Mouse (Mus musculus) embryo, embryonic 10.5 days (tissue): ENCODE measurements around the gene Tmem116.
A peak's percentile ranks its signal among the peaks of the same experiment; 100 is the strongest.
"Not testable (repeated sequence)": the region's sequence is repeated elsewhere in the genome, so short reads cannot be mapped to it uniquely, and the experiment has no call there.

Experiments used
- DNase-seq: peaks from one replicate; pipeline ENCODE4 v3.0.0-alpha.2; 2015; ENCODE audit warnings: low spot score

The Tmem116 gene

DNA sequence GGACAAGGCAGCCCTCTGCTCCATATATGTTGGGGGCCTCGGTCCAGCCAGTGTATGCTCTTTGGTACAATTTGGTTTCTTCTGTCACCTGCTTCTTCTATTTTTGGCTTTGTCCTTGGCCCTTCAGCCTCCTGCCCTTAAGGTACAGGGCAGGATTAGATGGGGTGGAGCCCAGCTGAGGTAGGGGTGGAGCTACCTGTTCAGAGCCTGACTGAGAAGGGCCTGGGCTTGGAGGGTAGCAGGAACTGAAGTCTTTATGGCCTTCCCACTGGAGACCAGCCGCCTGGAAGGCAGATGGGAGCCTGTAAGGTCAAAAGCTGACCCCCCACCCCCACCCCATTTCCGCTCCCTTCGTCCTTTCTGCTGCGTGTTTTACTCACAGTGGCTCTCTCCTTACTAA lies 11.3 kb downstream of the Tmem116 start:
- DNase-seq, result no peak

DNA sequence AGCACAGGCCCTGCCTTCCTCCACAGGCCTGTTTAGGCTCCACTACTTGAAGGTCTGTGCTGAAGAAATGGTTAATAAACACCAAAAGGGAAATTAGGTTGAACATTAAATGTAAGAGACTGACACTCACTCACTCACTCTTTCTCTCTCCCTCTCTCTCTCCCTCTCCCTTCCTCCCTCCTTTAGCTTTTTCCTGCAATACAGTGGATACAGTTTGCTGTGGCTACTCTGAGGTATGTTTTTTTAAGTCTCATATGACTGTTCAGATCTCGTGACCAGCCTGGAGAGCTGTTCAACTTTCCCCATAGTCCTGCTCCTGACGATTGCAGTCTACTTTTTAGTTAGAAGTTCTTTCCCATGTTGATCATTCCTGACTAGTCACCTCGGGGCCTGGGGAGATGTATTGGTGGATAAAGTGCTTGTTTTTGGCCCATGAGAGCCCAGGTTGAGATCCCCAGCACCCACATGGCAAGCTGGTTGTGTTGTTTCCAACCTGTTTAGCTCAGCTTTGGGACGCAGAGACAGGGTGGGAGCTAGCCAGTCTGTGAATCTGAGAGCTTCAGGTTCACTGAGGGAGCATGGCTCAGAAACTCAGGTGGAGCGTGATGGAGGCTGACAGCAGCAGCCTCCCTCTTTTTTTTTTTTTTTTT lies 12.0 kb downstream of the Tmem116 start:
- DNase-seq, result no peak

DNA sequence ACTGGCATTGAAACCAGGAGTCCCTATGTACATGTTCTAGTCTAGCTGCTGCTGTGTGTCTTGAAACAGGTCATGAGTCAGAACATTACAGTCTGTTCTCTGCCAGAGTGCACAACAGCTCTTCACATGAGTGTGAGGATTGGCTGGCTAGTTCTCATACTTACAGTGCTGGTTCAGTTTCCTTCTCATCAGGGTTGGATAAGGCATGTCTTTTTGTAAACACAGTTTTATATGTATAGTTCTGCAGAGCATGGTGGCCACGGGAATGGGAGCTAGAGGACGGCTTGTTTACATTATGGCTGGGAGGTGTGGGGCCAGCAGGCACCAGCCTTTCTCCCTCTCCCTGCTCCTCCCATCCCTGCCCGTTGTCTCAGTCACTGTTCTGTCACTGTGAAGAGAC lies 17.9 kb downstream of the Tmem116 start:
- no peak for DNase-seq

DNA sequence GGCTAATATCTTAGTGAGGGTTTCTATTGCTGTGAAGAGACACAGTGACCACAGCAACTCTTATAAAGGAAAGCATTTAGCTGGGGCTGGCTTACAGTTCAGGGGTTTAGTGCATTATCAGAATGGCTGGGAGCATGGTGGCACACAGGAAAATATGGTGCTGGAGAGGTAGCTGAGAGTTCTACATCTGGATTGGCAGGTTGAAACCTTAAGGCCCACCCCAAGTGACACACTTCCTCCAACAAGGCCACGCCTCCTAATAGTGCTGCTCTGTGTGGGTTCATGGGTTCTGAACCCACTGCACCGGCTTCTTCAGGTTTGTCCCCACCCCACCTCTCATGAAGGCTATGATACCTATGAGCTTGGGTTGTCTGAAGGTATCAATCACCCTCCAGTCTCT lies 20.7 kb downstream of the Tmem116 start:
- DNase-seq, result no peak

DNA sequence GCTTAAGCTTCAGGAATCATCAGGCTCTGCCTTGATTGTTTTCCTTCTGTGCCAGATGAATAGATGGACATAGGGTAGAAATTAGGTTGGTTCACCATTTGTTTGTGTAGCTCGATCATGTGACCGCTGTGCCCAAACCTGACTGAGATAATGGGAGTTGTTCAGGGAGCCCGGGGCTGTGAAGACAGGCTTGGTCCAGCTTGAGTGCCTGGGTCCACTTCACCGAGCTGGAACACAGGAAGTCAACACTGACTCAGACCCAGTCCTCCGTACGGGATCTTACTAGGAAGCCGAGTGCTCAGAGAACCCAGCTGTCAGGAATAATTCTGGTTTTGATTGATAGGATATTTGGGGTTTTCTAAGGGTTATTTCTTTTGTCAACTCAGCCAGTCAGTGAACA lies 22.9 kb downstream of the Tmem116 start:
- no peak for DNase-seq

DNA sequence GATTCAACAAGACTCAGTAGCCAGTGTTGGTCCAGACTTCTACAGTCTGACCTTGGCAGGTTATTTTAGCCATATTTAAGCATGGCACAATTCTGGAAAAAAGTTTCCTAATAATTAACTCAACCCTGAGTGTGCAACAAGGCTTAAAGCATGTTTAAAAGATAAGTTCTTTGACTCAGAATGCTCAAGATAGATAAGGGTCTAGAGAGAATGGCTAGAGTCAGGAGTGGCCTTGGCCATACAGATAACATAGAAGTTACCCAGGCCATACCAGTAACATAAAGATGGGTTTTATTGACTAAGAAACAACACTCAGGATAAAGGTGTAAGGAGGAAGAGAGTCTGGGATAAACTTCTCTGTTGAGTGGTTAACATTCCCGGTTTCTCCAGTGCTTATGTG lies 24.3 kb downstream of the Tmem116 start:
- DNase-seq, result no peak

DNA sequence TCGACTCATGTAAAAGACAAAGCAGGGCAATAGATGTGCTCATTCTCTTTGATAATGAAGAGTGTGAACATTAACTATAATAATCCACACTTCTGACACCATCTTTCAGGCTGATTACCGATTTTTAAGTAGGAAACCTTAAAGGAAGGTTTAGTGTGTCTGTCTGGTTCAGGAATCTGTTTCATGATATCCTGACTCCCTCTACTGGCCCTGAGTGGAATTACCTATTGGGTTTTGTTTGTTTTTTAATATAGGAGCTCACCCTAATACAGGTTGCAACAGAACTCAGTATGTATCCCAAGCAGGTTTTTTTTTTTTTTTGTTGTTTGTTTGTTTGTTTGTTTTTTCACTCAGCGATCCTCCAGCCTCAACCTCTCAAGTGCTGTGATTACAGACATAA lies 26.0 kb downstream of the Tmem116 start:
- DNase-seq, result peak; percentile 89

DNA sequence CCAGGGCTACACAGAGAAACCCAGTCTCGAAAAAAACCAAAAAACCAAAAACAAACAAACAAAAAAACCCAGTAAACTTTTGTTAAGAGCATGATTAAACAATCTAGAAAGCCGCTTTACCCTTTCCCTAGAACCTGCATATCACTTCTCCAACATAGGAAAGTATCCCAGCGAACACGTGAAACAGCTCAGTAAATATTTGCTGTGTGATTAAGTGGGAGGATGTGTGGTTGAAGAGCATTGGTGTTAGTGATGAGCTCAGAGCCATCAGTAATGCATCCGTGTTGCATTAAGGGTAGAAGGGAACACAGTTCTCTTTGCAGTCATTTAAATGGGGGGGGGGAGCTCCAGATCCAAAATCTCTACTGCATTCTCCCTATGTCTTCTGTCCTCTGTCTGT lies 33.1 kb downstream of the Tmem116 start:
- no peak for DNase-seq

DNA sequence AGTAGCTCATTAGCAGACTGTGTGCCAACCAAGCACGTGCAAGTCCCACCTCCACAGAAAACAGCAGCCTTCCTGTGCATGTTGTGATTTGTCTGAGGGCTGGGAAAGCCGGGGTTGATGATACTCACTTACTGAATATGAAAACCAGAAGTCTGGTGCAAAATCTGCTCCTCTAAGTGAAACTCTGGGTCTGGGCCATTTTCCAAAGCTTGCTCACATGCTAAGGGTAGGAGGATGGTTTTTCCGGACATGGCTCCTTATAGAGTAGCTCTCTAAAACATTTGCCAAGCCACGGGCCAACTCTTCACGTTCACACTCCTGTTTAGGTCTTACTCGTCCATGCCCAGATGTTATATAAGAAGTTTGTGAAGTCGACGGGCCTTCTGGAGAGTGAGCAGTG lies 41.6 kb downstream of the Tmem116 start:
- no peak for DNase-seq

DNA sequence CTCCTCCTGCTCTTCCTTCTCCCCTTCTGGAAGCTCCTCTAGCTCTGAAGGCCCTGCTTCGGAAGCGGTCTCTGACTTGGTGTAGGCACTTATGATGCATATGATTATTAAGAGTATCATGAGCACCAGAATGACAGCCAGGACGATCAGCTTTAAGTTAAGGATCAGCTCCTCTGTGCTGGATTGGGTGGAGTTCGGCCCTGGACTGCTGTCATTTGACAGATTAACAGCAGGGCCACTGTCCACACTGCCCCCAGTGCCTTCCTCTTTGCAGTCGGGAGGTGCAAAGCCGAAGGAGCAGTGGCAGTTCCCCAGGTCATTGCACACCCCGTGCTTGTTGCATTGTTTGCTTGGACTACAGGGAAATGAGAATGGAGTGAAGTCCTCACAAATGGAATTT lies 49.0 kb downstream of the Tmem116 start:
- DNase-seq, result no peak

DNA sequence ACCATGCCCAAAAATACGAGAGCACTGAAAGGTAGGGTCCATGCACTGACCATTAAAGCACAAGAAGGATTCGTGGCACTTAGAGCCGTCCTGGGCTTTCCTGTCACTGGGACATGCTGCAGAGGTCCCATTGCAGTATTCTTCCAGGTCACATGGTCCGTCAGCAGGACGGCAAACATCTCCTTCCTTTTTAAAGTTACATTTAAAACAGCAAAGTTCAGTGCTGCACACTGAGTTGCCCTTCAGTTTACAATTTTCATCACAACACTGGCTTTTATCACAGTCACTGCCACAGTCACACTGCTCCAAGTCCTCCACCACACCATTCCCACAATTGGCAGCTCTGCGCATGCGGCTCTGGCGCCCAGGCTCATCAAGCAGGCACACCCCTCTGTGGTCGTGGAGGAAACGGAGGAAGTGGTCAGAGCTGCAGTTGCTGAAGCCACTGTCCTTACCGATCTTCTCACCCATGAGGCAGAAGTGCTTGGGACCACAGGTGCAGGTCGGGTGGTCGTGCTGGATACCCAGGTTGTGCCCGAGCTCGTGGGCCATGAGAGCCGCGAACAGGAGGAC lies 49.8 kb downstream of the Tmem116 start:
- not testable (repeated sequence) for DNase-seq

DNA sequence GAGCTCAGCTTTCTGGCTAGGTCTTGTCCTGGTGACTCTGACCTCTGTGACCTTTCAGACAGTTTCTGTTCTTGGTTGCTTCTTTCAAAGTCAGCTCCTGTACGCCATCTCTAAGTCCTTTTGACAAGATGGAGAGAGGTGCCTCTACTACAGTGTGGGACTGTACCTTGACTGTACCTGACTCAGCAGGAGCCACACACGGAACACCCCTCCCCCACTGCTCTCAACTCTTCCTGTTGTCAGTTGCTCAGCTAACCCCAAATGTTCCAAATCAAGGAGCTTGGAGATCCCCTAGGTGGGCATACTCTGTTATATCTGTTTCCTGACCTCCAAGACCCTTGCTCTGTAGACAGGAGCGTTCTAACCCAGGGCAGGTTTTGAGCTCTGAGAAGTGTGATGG lies 51.5 kb downstream of the Tmem116 start, which contains the start of gene Adam1b:
Gene Adam1b (minus strand): TSS at position 205 of the 400 bp plus-strand sequence.
- DNase-seq, result no peak

DNA sequence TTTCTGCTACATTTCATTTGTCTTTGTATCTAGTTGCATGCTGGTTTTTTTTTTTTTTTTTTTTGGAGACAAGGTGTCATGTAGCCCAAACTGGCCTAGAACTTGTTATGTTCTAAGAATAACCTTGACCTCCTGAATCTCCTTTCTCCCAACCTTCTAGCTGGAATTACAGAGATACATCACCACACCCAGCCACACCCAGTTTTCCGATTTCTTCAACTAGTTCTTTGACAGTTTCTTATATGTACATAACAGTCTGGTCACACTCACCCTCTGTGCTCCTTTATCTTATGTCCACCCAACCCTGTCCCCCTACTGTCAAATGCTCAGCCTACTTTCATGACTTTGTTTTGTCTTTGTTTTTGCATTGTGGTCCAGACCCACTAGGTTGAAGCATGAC lies 55.2 kb downstream of the Tmem116 start:
- DNase-seq, result no peak

DNA sequence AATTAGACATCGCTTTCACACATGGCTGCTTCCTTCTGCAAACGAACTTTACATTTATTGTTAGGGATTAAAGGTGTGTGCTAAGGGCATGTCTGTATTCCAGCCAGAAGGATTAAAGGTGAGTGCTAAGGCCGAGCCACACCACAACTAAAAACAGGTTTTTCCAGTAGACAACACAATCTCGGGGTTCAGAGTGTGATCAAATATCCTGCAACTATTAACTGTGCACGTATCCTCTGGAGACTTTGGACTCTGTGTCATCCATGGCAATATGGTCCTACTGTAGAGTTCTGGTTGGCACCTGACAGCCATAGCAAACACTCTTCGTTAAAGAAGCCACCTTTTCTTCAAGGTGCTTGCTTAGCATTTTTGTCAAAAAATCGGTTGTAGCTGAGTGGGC lies 58.3 kb downstream of the Tmem116 start:
- DNase-seq, result no peak

DNA sequence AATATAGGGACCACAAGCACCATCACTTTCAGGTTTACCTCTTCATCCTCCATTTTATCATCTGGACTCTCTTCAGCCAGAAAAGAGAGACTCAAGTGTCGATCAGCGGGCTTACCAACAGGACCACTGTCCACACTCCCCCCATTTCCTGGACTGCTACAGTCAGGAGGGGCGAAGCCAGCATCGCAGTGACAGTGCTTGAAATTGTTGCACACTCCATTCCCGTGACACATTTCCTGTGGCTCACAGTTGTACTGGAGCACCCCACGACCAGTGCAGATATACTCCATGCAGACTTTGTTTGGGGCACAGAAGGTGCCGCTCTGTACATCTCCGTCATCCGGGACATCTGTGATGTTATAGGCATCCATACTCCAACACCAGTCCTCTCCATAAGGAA lies 67.3 kb downstream of the Tmem116 start:
- no peak for DNase-seq

DNA sequence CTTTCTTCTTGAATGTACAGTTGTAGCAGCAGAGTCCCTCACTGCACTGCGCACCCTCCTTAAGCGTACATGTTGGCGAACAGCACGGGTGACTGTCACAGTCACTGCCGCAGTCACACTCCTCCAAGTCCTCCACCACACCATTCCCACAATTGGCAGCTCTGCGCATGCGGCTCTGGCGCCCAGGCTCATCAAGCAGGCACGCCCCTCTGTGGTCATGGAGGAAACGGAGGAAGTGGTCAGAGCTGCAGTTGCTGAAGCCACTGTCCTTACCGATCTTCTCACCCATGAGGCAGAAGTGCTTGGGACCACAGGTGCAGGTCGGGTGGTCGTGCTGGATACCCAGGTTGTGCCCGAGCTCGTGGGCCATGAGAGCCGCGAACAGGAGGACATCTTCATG lies 68.1 kb downstream of the Tmem116 start:
- DNase-seq, result not testable (repeated sequence)

DNA sequence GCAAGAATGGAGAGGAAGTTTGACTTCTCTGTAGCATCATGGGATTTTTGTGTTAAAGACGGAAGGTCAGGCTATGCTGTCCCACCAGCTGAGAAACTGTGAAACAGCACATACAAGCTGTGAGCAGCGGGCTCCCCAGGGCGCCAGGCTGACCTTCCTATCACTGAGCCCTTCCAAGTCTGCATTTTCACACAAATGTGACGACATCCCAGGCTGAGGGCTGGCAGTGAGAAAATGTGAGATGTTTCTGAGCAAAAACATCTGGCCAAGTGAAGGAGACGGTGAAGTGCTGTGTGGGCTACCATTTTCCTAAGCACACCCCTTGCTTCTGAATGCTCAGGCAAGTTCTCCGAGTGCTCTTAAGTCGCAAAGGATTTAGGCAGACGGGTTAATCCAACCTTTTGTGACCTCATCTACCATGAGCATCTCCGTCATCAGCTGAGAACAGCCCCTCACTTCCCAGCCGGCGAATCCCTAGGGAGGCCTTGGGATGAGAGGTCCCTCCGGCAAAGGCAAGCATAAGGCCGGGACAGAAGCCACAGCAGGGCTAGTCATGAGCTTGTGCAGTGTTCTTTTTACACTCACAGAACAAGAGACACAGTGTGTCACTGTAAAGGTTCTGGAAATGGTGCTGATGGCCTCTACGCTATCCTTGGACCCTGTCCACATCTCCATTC lies 74.2 kb downstream of the Tmem116 start:
- DNase-seq, result no peak

DNA sequence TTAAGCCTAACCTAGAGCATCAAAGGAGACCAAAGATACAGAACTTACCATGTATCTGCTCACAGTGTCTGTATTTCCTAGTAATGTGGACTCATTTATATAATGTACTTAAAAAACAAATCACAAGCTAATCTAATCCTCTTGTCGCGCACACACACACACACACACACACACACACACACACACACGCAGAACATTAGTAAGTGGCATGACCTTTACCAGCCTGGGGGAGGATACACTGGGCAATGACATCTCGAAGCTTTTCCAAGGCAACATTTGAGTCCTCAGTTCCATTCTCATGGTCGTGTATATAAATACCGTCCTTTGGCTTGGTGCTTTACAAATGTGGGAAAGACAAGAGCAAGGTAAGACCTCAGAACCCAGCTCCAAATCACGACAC lies 74.8 kb downstream of the Tmem116 start:
- no peak for DNase-seq

DNA sequence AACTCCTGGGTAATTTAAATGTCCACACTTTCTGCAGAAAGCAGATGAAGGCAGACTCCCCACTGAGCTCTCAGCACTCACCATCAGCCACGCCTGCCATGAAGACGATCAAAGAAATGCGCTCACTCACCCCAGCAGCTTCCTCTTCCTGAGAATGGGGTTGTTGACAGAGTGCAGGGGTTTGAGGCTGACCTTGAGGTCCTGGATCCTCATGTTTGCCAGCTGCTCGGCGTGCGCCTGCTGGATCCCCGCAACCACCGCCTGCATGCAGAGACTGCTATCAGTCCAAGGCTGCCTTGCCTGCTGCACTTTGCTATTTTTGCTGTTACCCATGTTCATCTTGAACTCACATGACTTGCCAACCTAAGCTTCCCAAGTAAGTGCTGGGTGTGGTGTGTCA lies 75.3 kb downstream of the Tmem116 start:
- DNase-seq, result no peak

DNA sequence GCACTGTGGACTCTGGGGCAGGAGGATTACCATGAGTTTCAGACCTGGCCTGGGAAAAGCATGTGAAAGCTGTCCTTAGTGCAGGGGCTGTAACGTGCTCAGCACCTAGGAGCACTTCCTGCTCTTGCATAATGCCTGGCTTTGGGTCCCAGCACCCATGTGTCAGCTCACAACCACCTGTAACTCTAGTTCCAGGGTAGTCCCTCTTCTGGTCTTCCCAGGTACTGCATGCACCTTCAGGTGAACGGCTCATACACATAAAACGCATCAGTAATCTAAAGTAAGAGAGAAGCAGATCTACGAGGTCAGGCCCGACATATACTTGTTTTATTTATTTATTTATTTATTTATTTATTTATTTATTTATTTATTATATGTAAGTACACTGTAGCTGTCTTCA lies 82.8 kb downstream of the Tmem116 start:
- DNase-seq, result no peak

DNA sequence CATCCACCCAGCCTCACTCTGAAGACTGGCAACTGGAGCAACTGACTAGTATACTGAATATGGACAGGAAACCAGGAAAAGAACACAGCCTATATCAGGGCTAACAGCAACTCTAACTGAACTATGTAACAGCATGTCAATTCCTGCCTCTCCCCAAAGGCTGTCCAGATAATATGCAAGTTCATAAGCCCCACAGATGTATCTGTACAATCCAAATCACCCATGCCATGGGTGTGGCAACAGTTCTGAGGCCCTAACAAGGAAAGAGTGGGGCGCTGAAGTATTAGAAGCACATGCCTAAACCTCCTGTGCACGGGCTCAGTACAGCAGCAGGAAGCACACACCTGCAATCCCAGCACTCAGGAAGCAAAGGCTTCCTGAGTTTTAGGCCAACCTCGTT lies 83.4 kb downstream of the Tmem116 start:
- DNase-seq, result no peak

DNA sequence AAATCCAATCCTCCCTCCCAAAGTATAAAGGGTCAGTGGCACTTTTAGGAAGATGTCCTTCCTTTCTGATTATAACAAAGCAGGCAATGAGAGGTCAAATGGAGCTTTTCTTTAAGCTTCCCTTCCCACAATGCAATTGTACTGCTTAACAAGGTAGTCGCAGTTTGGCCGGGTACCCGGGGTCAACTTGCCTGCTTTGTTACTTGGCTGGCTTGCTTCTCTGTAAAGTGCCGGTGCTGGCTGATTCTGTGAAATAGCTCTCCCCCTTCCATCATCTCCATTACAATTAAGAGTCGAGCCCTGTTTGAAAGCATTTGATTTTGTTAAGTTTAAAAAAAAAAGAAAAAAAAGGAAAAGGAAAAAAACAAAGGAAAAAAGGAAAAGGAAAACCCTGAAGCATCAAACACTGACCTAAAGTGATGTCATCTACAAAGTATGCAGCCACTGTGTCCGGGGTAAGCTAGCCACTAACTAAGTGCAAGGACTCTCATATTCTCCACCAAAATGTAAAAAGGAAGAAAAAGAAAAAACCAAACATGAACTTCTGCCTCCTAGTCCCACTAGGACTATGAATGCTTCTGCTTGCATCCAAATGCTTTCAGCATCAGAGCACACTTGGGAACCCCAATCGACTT lies 85.3 kb downstream of the Tmem116 start:
- DNase-seq, result no peak

DNA sequence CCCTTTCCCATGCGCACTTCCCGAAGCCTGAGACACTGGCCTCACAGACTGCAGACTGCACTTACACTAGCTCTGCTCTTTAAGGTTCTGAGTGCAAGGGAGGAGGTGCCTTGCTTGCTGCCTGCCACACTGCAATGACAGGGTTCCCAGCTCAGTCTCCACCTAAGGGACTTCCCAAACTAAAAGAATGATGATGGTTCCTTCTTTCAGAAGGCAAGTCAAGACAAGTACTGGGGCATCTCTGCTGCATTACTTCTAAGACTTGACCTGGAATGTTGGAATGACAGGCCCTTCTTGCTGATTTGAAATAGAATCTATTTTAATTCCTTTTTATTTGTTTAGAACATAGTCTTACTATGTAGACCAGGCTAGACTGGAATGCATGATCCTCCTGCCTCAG lies 85.9 kb downstream of the Tmem116 start:
- DNase-seq, result no peak
